Mouse (Mus musculus) erythroblast, embryonic 14.5 days (primary cell): ENCODE measurements around the gene Dnaja3.

Experiments
- GATA1 ChIP-seq: IDR thresholded peaks from 2 replicates; pipeline ENCODE4 v1.6.1; 2012; ENCODE audit warnings: low read length, inconsistent platforms, mixed read lengths
- TAL1 ChIP-seq: IDR thresholded peaks from 3 replicates; pipeline ENCODE4 v1.6.1; 2012; ENCODE audit warnings: low read length, inconsistent platforms, mixed read lengths

DNA sequence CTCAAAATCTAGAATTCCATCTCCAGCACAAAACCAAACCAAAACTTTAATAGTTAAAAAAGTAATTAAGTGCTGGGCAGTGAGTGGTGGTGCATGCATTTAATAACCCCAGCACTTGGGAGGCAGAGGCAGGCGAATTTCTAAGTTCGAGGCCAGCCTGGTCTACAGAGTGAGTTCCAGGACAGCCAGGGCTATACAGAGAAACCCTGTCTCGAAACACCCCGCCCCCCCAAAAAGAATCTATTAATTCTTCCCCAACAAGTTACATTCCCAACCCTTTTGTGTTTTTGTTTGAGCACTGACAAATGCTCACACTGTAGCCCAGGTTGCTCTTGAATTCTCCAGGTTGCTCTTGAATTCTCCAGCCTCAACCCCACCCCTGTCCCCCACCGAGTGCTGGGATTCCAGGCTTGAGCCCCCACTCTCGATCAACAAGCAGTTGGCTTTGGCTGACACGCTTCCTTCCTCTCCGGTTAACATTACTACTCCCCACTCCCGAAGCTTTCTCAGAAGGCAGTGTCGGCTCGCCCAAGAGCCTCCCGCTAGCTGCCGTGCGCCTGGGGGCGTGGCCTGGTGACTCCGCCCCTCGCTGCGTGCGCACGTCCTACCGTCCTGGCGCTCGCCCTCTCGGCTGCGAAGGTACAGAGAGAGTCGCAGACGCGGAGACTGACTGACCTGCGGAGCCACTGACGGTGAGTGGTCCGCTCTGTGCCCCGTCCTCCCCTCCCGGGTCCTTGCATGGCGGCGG lies 86.2 kb downstream of the Dnaja3 start, which contains the start of gene Hmox2:
- TF ChIP-seq GATA1: no peak
- TF ChIP-seq TAL1: no peak
